Mouse (Mus musculus): Measurements from ENCODE around the gene Mia2.

DNA sequence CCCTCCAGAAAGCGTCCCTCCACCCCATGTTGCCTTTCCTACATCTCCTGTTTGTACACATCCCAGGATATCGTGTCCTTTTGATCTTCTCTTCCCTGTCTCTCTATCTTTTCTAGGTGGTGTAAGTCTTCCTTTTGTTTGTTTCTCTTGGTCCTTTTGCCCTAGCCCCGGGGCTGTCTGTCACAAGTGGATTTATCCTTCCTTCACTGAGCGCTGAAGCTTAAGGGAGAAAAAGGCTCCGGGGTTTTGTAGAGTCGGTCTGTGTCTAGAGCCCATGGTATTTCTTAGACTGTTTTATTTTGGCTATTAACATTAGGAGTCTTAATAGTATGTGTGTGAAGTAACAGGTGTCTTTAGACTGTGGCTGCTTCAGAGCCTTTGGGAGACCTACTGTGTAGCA lies 41.4 kb downstream of the Mia2 start:
- no peak for TF ChIP-seq POLR2A (IDR thresholded peaks at IDR 0.05; ENCODE audit: low read depth, low read length)
- no peak for TF ChIP-seq CTCF (IDR thresholded peaks at IDR 0.05; ENCODE audit: borderline replicate concordance, insufficient read depth, low read length)
